Mouse (Mus musculus) erythroblast, embryonic 14.5 days (primary cell): ENCODE measurements around the gene Cel.

ENCODE experiments used
- GATA1 ChIP-seq: IDR thresholded peaks from 2 replicates; pipeline ENCODE4 v1.6.1; 2012; ENCODE audit warnings: low read length, inconsistent platforms, mixed read lengths
- TAL1 ChIP-seq: IDR thresholded peaks from 3 replicates; pipeline ENCODE4 v1.6.1; 2012; ENCODE audit warnings: low read length, inconsistent platforms, mixed read lengths

DNA sequence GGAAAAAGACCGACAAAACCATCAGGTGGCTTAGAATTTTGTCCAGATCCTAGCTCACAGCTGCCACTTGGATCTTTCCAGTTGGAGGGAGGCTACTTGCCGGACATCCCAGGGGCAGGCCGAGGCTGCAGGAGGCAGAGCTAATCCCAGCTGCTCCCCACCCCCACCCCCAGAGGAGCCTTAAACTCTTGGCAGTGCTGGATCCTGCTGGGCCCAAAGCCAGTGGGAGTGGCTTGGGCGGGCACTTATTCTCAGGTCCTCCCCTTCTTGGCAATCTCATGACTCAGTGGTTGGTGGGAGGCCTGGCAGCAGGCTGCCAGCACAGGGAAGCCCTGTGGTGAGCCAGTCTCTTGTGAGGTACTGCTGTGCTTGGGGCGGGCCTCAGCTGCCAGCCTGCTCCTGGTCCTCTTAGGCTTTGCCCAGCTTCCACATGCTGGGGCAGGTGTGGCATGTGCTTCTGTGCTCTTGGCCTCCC lies 39.5 kb downstream of the Cel start:
- TF ChIP-seq TAL1 (no peak), GATA1 (no peak)
